Mouse (Mus musculus) thymus, postnatal 4 days (tissue): ENCODE measurements at regions not wholly inside any gene's neighbourhood (a gene's known extent, or its start where the extent isn't known, plus 50 kb on each side); places are given as distances from the start of the nearest gene placed in this dataset.
"Not testable (repeated sequence)": the region's sequence is repeated elsewhere in the genome, so short reads cannot be mapped to it uniquely, and the experiment has no call there.

Experiments
- DNase-seq: peaks from one replicate; pipeline ENCODE4 v3.0.0; 2021

GRCm38 (mm10) chr19:54099292-54099691 is 55.3 kb downstream of the Adra2a start:
- no peak for DNase-seq

GRCm38 (mm10) chr19:54099769-54100168 is 55.8 kb downstream of the Adra2a start:
- no peak for DNase-seq

GRCm38 (mm10) chr19:54106571-54106970 is 62.6 kb downstream of the Adra2a start:
- DNase-seq, result no peak

- peak; percentile 26 for DNase-seq
Observed at GRCm38 (mm10) chr19:54107103-54107821, 63.3 kb downstream of the Adra2a start.

DNA sequence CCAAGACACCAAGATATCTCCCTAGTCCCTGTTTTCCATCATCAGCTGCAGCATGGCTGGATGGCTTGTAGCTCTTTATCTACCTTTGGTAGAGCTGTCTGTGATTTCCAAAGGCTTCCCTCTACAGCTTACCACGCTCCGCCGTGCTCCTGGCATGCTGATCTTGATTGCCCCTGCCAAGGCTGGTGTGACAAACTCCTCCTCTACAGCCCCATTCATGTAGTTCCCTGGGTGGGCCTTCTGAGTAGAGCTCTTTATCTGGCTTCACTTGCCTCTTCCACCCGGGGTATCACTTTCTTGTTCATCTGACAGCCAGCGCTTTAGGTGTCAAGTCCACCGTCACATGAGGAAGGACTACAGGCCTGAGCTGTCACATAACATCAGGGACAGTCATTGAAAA is 66.1 kb downstream of the Adra2a start:
- DNase-seq, result no peak

GRCm38 (mm10) chr19:54112691-54113090 is 68.7 kb downstream of the Adra2a start:
- no peak for DNase-seq

DNA sequence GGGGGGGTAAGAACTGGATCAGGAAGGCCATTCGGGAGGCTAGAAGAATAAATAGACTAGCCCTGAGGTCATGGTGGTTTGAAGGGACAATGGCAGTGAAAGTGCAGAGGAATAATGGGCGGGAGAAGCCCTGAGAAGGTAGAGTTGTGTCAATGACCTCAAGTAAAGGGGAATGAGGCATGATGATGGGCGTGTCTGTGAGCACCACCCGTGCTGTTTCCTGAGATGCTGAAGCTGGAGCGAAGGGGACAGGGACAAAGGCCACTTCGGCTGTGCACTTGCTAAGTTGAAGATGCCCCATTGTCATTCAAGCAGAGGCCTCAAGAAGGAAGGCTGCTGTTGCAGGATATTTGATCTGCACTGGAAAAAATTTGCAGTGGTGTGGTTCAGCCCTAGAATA is 69.5 kb downstream of the Adra2a start:
- DNase-seq, result no peak

DNA sequence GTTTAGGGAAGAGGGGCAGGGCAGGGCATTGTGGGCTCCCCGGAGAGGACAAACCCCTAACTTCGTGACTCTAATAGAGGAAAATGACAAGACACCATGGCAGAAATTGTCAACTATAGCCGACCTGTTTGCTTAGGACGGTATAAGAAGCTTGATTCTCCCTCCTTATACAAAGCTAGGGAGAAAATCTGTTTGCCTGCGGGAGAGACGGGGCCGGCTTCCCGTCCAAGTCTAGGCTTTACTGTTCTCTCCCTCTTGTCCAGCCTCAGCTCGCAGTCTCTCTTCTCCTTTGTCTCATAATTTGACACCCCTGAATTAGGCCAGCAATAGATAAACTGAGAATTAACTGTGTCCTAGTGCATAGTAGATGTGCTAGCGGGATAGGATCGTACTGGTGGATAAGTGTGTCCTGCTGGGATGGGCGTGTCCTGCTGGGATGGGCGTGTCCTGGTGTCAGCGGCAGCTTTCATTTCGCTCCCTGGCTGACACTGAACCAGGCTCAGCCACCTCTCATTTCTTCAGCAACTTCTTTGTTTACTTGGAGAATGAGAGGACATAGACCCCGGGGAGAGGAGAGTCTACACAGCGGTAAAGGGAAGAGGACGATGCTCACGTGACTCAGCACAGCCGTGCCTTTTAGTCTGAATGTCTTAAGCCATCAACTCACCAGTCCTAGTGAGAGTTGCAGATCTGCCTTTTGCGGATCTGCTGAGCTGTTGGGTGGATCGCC is 70.8 kb downstream of the Adra2a start:
- peak; percentile 61 for DNase-seq

GRCm38 (mm10) chr19:54115335-54115734 is 71.4 kb downstream of the Adra2a start:
- no peak for DNase-seq

- no peak for DNase-seq
Observed at GRCm38 (mm10) chr19:54116829-54117228, 72.9 kb downstream of the Adra2a start.

- no peak for DNase-seq
Observed at GRCm38 (mm10) chr19:54117676-54118075, 73.7 kb downstream of the Adra2a start.

DNA sequence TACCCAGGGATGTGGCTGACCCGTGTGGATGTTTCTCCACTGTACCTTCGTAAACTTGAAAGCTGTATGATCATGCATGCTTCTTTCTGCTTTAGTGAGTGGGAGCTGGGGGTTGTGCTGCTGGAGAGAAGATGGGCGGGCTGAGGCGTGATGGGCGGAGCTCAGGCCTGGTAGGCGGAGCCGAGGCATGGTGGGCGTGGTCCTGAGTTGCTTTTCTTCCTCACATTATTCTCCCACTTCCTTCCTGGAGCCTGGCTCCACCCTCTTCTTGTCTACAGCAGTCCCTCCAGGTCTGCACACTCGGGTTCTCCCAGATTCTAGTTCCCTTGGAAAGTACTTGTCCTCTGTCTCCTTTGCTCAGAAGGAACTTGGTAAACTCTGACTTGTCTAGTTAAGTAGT is 79.6 kb downstream of the Adra2a start:
- DNase-seq, result peak; percentile 12

GRCm38 (mm10) chr19:54151766-54152165 is 107.8 kb downstream of the Adra2a start:
- not testable (repeated sequence) for DNase-seq

GRCm38 (mm10) chr19:54154400-54154799 is 110.4 kb downstream of the Adra2a start:
- DNase-seq, result no peak

GRCm38 (mm10) chr19:54170361-54170760 is 126.4 kb downstream of the Adra2a start:
- DNase-seq, result no peak

- DNase-seq, result no peak
Observed at GRCm38 (mm10) chr19:54174090-54175055, 130.4 kb downstream of the Adra2a start.

GRCm38 (mm10) chr19:54175766-54176165 is 131.8 kb downstream of the Adra2a start:
- peak; percentile 40 for DNase-seq

DNA sequence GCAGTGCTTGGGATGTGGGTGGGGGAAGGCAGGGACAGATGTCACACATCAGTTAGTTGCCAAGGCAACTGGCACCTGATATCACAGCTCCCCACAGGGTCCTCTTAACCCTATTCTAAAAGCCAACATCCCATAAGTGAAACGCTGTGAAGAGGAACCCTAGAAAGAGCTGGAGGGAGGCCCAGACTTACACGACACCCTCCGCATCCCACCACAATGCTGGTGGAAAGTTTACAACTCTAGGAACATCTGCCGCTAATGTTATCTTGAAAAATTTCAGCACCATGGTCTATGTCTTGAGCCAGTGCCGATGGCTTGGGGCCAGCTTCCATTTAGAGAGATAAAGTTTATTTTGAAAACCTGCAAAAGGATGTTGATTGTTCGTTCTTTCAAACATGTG is 133.5 kb downstream of the Adra2a start:
- no peak for DNase-seq

DNA sequence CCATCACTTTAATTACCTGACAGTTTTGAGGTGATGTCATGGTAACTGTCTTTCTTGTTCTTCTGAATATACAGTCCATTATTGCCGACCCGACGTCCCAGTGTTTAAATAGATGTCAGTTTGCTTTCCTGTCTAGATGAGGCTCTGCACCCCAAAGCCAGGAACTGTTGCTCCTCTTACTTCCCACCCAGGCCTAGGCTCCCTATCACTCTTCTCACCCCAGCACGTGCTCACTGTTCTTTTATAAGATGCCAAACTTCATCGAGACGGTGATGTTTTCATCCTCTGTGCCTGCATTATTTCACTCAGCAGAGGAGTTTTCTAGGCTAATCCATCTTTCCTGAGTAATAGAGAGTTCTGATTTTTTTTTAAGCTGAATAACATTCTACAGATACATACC is 156.5 kb downstream of the Adra2a start:
- no peak for DNase-seq

DNA sequence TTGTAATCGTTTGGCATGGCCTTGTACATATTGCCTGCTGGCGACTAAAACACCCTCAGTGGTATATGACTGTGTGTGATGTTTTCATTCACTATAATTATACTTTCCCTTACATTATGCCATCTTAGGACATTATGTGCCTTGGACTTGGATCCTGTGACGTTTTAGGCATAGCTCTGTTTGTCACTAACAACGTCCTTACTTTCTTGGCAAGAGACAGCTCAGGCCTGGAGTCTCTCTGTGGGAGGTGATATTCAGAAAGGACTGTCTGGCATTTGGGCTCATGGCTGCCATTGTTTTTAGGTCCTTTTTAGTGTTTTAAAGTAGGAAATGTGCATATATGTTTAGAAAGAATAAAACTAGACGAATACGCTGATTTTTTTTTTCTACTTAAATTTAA is 158.5 kb downstream of the Adra2a start:
- DNase-seq, result no peak

DNA sequence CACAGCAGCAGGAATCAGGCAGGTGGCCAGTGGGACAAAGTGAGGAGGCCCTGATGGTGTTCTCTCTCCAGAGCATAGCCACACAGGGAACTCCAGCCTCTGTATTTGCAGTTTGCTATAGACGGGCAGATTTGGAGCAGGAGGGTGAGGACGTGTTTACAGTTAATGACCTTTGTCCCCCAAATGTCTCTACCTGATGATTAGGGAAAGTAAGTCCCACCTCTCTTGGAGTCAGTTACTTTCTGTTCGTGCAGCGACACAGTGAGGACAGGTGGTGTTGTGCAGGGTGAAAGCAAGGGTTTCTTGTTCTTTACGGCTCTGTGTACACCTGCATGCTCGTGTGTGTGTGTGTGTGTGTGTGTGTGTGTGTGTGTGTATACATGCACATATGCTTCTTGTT is 162.9 kb downstream of the Adra2a start:
- no peak for DNase-seq

- no peak for DNase-seq
Observed at GRCm38 (mm10) chr19:54212169-54212568, 168.2 kb downstream of the Adra2a start.

DNA sequence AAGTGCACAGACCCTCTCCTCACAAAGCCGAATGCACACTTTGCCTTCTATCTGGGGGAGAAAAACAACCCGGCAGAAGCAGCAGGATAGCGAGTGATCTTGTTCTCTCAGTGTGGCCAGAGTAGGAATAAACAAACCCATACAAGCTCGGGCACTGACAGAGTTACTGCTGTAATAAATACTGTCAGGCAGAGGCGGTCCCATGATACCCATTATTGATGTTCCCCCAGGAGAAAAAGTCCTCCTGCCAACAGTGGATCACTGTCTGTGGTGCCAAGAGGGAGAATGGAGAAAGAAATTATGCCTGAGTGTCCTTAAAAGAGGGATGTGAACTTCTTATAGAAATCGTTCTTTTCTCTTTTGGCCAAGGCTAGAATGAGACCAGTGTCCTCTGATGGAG is 200.2 kb downstream of the Adra2a start:
- no peak for DNase-seq
